Mouse (Mus musculus) kidney, adult 2 months (tissue): ENCODE measurements around the gene C1qtnf6. TPM values are rescaled to one million over a fixed set of nuclear protein-coding genes. Genes with fewer than 3 reads are reported as not detected.

Experiments used
- DNase-seq: peaks from one replicate; pipeline ENCODE4 v3.0.0; 2021
- H3K27ac ChIP-seq: fragments of 200-500 bp; 2 replicates; pipeline ENCODE4 v1.5.1; 2012; ENCODE audit warnings: low read depth, low read length, control low read depth, inconsistent platforms; ENCODE audit not compliant: insufficient read depth
- H3K27me3 ChIP-seq: fragments of 200-500 bp; replicated peaks from 2 replicates; pipeline ENCODE4 v1.6.1; 2012; ENCODE audit warnings: mild to moderate bottlenecking, moderate library complexity, low read length, inconsistent platforms; ENCODE audit not compliant: control insufficient read depth, insufficient read depth
- H3K36me3 ChIP-seq: fragments of 200-500 bp; 2 replicates; pipeline ENCODE4 v1.6.1; 2012; ENCODE audit warnings: mild to moderate bottlenecking, moderate library complexity, low read length, inconsistent platforms; ENCODE audit not compliant: control insufficient read depth, insufficient read depth
- H3K4me1 ChIP-seq: fragments of 200-500 bp; 2 replicates; pipeline ENCODE4 v1.6.1; 2011; ENCODE audit warnings: low read length; ENCODE audit not compliant: control insufficient read depth, insufficient read depth
- H3K4me3 ChIP-seq: fragments of 200-500 bp; 2 replicates; pipeline ENCODE4 v1.5.1; 2011; ENCODE audit warnings: mild to moderate bottlenecking, low read depth, low read length, control low read depth; ENCODE audit not compliant: insufficient read depth
- CTCF ChIP-seq: fragments of 200-500 bp; conservative IDR thresholded peaks from 2 replicates; pipeline ENCODE4 v1.5.1; 2011; ENCODE audit warnings: low read depth, mild to moderate bottlenecking, control low read depth, low read length, moderate library complexity, mixed read lengths; ENCODE audit not compliant: insufficient read depth, insufficient read length
- POLR2A ChIP-seq: fragments of 200-500 bp; IDR thresholded peaks from one replicate; pipeline ENCODE4 v1.6.1; 2011; ENCODE audit warnings: low read depth, low read length, control low read depth
- WGBS: fragments of 180-500 bp; shearing (Covaris S2); methylation state at CpG from one replicate; pipeline ENCODE4 v1.1.7; 2018; 5-methylcytosine and 5-hydroxymethylcytosine counted together
- polyA plus RNA-seq: library from polyadenylated mRNA; depleted of rRNA; stranded (reverse); fragments of >200 nt; gene quantifications from 2 replicates; pipeline ENCODE4 v1.2.3, GENCODE M21; 2012; rRNA removed

Gene C1qtnf6
- polyA plus RNA-seq, result 14.3 and 17.0 TPM in 2 replicates

DNA sequence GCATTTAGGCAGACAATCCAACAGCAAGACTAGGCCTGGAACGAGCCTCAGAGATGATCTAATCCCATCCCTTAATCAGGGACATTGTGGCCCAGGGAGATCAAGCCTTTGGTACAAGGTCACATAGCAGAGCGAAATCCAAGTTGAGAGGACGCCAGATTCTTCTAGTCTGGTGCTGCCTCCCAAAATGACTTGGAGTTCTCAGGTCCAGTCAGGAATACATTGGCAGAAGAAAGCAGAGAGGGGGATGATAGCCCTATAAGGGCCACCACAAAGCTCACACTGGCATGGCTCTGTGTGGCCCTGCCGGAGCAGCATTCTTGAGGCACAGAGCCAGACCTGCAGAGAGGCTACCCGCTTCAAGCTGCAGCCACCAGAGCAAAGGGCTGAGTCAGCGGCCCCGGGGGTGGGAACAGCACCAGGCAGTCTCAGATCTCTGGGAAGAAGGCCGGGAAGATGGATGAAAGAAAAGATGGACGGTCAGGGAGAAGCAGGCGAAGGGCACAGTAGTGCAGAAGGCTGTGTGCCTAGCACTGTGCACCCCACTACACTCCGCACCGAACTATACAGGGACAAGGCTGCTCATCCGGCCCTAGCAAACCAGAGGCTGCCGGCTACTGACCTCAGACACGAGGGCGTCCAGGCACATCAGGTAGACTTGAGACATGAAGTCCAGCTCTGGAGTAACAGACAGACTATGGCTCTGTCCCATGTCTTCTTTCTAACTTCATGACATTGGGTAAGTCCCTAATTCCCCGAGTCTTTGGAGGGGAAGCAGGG lies at the start of gene C1qtnf6:
Gene C1qtnf6, minus strand, starts transcription at position 746 of the 780 bp plus-strand sequence.
- no peaks in the 10 kb centered on the region for H3K36me3 ChIP-seq
- H3K4me3 ChIP-seq, result peak within 1 kb of the TSS; percentile 8; the same call in 1 of the 2 replicates
- peak within 1 kb of the TSS; percentile 64 for H3K27ac ChIP-seq
- no peak for TF ChIP-seq POLR2A
- no peak for TF ChIP-seq CTCF
- whole genome bisulfite sequencing, result 45% methylated on average over 17 of the region's 17 CpGs
- DNase-seq, result peak; percentile 84
- peaks cover 12% of the 10 kb centered on the region; the same call in 1 of the 2 replicates for H3K4me1 ChIP-seq
- no peaks in the 10 kb centered on the region for H3K27me3 ChIP-seq

DNA sequence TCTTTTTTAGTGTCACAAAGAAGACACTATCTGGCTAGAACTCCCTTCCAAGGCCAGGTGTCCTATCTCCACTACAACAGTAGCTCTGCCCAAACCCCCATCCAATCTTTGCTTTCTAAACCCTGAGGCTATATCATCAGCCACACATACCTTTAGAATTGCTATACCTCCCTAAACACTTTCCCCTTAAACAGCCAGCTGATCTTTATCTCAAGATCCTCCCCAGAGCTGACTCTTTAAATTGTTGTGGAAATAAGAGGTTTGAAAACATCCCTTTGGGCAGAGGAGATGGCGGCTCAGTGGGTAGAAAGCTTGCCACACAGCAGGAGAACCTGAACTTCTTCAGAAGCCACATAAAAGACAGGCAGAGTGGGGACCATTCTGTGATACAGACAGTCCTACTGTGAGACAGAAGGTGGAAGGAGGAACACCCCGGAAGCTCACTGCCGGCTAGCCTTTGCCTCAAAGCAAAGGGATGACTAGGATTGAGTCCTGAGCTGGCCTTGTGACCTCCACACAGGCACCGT lies 45.1 kb upstream of the C1qtnf6 start:
- H3K36me3 ChIP-seq, result no peaks in the 10 kb centered on the region
- H3K4me3 ChIP-seq, result no peak overlapping the region
- no peak for DNase-seq
- WGBS, result 69% methylated on average over 4 of the region's 4 CpGs
- no peak for TF ChIP-seq POLR2A
- no peak for TF ChIP-seq CTCF
- no peak overlapping the region for H3K27ac ChIP-seq
- H3K27me3 ChIP-seq, result no peaks in the 10 kb centered on the region
- H3K4me1 ChIP-seq, result no peaks in the 10 kb centered on the region

DNA sequence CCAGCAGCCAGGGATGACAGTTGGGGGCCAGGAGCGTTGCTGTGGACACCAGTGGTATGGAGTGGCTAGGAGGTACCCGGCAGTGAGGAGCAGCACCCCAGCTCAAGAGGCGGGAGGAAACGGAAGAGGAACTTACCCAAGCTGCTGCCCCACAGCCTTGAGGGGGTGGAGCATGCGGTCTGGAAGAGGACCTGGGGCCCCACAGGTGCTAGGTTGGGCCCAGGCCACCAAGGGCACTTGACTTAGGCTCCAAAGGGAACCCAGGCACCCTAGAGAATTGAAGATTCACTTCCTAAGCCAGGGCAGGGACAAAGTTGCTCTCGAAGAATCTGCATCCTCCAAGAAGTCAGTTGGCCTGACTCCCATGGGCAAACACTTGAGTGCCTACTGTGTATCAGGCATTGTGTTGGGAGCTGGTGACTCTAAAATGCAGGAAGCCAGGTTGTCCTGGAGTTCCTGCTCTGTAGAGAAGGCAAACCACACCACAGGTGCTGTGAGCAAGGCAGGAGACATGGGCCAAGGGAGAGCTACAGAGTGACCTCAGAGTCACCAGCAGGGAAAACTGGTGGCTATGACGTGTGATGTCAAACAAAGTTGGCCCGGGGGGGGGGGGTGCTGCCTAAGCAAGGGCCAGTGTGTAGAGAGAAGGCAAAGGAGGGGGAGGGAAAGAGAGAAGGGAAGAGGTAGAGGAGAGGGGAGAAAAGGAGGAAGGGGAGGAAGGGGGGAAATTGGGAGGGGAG lies 41.6 kb upstream of the C1qtnf6 start, which contains the start of gene Rac2:
Gene Rac2, minus strand, starts transcription at position 126 of the 740 bp plus-strand sequence.
- Histone ChIP-seq H3K36me3 (no peaks in the 10 kb centered on the region), H3K27me3 (no peaks in the 10 kb centered on the region), H3K27ac (no peak within 1 kb of the TSS), H3K4me3 (no peak within 1 kb of the TSS), H3K4me1 (no peaks in the 10 kb centered on the region)
- WGBS, result 81% methylated on average over 8 of the region's 8 CpGs
- TF ChIP-seq CTCF, result no peak
- no peak for TF ChIP-seq POLR2A
- no peak for DNase-seq

DNA sequence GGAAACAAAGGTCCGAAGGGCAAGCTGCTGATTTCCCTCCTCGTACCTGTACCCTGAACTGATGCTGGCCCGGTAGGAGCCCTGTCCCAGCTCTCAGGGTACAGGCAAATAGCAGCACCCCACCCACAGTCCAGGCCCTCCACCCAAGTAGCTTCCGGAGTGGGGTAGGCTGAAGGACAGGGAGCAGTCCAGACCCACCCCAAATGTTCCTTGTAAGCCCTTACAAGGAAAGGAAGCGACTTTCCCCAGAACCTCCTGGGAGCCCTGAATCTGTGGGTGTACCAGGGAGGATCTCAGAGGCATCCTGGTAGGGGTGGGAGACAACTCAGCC lies 41.0 kb upstream of the C1qtnf6 start:
- TF ChIP-seq CTCF, result no peak
- no peak for TF ChIP-seq POLR2A
- Histone ChIP-seq H3K27ac (no peak overlapping the region), H3K4me3 (no peak overlapping the region), H3K27me3 (no peaks in the 10 kb centered on the region), H3K4me1 (no peaks in the 10 kb centered on the region), H3K36me3 (no peaks in the 10 kb centered on the region)
- 75% methylated on average over 5 of the region's 5 CpGs for WGBS
- no peak for DNase-seq

DNA sequence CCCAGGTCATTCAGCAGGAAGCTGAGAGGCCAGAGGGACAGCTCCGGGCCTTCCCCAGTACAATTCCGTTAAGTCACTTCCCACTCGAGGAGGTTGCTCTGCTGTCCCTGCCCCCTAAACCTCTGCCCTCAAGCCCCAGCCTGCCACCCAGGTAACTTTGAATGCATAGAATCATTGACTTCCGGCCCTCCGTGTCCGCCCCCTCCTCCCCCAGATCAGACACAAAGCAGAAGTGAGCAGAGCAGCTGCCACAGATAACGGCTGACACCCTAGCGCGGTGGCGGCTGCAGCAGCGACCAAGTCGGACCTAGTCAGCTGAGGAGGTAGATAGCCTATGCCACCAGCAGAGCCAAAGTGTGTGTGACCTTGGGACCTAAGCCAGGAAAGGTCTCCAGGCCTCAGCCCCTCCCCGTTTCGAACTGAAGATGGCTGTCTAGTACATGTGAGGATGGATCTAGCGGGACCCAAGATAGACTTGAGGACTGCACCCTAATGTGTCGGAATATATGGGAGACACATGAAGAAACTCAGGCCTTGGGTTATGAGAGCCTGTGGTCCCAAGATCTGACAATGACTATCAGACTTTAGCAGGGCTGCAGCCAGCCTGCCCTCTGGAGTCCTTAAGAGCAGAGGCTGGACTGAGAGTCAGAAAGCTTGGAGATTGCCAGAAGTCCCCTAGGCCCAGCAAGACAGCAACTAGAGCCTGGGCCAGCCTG lies 40.5 kb upstream of the C1qtnf6 start:
- DNase-seq, result no peak
- H3K4me3 ChIP-seq, result no peak overlapping the region
- H3K27ac ChIP-seq, result no peak overlapping the region
- TF ChIP-seq CTCF, result no peak
- TF ChIP-seq POLR2A, result no peak
- H3K4me1 ChIP-seq, result no peaks in the 10 kb centered on the region
- WGBS, result 51% methylated on average over 16 of the region's 16 CpGs
- H3K36me3 ChIP-seq, result no peaks in the 10 kb centered on the region
- no peaks in the 10 kb centered on the region for H3K27me3 ChIP-seq

DNA sequence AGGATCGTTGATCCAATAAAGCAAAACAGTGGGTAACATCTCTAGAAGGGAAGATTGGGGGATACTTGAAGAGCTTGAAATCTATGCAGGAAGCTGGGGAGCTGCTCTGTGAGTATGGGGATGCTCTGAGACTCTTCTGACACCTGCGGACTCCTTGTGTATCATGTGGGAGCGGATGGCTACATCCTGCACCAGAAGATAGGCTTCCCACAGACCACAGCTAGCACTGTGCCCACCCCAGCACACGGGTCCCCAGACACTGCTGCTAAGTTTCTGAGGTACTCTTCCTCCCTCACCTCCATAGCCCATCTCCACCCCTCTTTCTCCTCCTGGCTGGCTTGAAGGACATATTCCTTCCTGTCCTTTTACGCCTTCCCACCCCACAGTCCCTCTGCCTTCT lies 39.0 kb upstream of the C1qtnf6 start:
- Histone ChIP-seq H3K27ac (no peak overlapping the region), H3K4me3 (no peak overlapping the region), H3K27me3 (no peaks in the 10 kb centered on the region), H3K36me3 (no peaks in the 10 kb centered on the region), H3K4me1 (no peaks in the 10 kb centered on the region)
- 97% methylated on average over 5 of the region's 5 CpGs for WGBS
- TF ChIP-seq POLR2A, result no peak
- no peak for TF ChIP-seq CTCF
- DNase-seq, result no peak
